Mouse (Mus musculus) ES-E14 (cell line): ENCODE measurements at regions not wholly inside any gene's neighbourhood (a gene's known extent, or its start where the extent isn't known, plus 50 kb on each side); places are given as distances from the start of the nearest gene placed in this dataset.

Experiments
- CHD2 ChIP-seq: IDR thresholded peaks from 2 replicates; pipeline ENCODE4 v1.6.1; 2014; ENCODE audit warnings: mild to moderate bottlenecking, low read depth, low read length, inconsistent platforms
- HCFC1 ChIP-seq: IDR thresholded peaks from 2 replicates; pipeline ENCODE4 v1.6.1; 2012; ENCODE audit warnings: low read length, inconsistent platforms, borderline replicate concordance; ENCODE audit not compliant: insufficient read depth
- MAFK ChIP-seq: IDR thresholded peaks from 2 replicates; pipeline ENCODE4 v1.6.1; 2014; ENCODE audit warnings: mild to moderate bottlenecking, low read depth, low read length, inconsistent platforms; ENCODE audit not compliant: insufficient read depth
- ZNF384 ChIP-seq: IDR thresholded peaks from 2 replicates; pipeline ENCODE4 v1.6.1; 2012; ENCODE audit warnings: low read depth, low read length, inconsistent platforms

DNA sequence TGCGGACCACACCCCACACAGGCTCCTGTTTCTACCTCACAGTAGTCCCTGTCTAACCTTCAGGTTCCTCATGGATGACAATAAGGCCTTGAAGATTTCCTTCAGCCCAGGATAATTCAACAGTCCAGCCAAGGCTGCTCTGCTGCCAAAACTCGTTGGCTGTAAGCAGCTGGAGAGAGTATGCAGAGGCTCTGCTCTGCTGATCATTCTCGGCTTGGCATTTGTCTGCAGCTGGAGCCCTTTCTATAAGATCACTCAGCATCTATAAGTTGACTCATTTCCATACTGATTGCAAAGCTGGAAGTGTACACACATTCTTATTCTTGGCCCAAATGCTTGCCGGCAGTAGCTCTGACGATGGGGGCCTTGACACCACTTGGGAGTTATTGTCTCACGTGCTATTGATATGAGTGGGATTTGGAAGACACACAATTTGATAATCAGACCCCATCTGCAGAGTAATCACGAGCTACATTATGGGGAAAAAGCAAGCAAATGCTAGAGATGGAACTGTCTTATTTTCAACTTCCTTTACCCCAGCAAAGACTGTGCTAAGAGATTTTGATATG, 311.1 kb upstream of the Nmur2 start:
- no peak for TF ChIP-seq CHD2
- no peak for TF ChIP-seq ZNF384
- TF ChIP-seq HCFC1, result no peak
- no peak for TF ChIP-seq MAFK
